Mouse (Mus musculus) intestine, postnatal 0 days (tissue): ENCODE data around the gene Ldb1. TPM values are rescaled to one million over a fixed set of nuclear protein-coding genes. Genes with fewer than 3 reads are reported as not detected.

Experiments used
- ATAC-seq: fragments of 200-750 bp; cut with Nextera tagmentation; 2 replicates; pipeline ENCODE4 v1.8.0; 2017; ENCODE audit warnings: mild to moderate bottlenecking, moderate TSS enrichment, moderate library complexity
- H3K27ac ChIP-seq: fragments of 300-500 bp; sonication (generic); 2 replicates; pipeline ENCODE4 v1.5.1; 2014; ENCODE audit warnings: mild to moderate bottlenecking, low read depth, low read length, moderate library complexity
- H3K27me3 ChIP-seq: fragments of 300-500 bp; sonication (generic); replicated peaks from 2 replicates; pipeline ENCODE4 v1.6.1; 2014; ENCODE audit warnings: low read length, mixed read lengths; ENCODE audit not compliant: control insufficient read depth, insufficient read depth
- H3K36me3 ChIP-seq: fragments of 300-500 bp; sonication (generic); 2 replicates; pipeline ENCODE4 v1.6.1; 2014; ENCODE audit warnings: mild to moderate bottlenecking, moderate library complexity; ENCODE audit not compliant: control insufficient read depth, insufficient read depth
- H3K4me1 ChIP-seq: fragments of 300-500 bp; sonication (generic); replicated peaks from 2 replicates; pipeline ENCODE4 v1.6.1; 2014; ENCODE audit warnings: antibody characterized with exemption, low read length, mixed read lengths; ENCODE audit not compliant: control insufficient read depth, insufficient read depth
- H3K4me2 ChIP-seq: fragments of 300-500 bp; sonication (generic); replicated peaks from 2 replicates; pipeline ENCODE4 v1.6.1; 2014; ENCODE audit warnings: low read depth, mild to moderate bottlenecking, moderate library complexity
- H3K4me3 ChIP-seq: fragments of 300-500 bp; sonication (generic); 2 replicates; pipeline ENCODE4 v1.5.1; 2014; ENCODE audit warnings: low read depth, low read length
- H3K9ac ChIP-seq: fragments of 300-500 bp; sonication (generic); 2 replicates; pipeline ENCODE4 v1.6.1; 2014; ENCODE audit warnings: mild to moderate bottlenecking, low read depth, low read length
- H3K9me3 ChIP-seq: fragments of 300-500 bp; sonication (generic); 2 replicates; pipeline ENCODE4 v1.6.1; 2016; ENCODE audit warnings: mixed run types; ENCODE audit not compliant: control insufficient read depth
- CTCF ChIP-seq: sonication (generic); IDR thresholded peaks from 2 replicates; pipeline ENCODE4 v1.5.1; 2016; ENCODE audit warnings: low read depth, mild to moderate bottlenecking, control low read depth, antibody characterized with exemption, moderate library complexity
- WGBS: fragments of 180-500 bp; shearing (Covaris S2); extraction: QIAGEN DNeasy Blood & Tissue Kit; methylation state at CpG from one replicate; pipeline ENCODE4 v1.1.7; 2014; 5-methylcytosine and 5-hydroxymethylcytosine counted together
- polyA plus RNA-seq: library from polyadenylated mRNA; unstranded; fragments of >200 nt; fragmentation: Nextera tagmentation; extraction: Ambion mirVana; gene quantifications from 2 replicates; pipeline ENCODE4 v1.2.1, GENCODE M21; 2015

Ldb1 gene
- polyA plus RNA-seq: 31.0 and 35.5 TPM in 2 replicates

GRCm38 (mm10) chr19:46044993-46045695, at the start of gene Ldb1:
Gene Ldb1, minus strand, starts transcription at chr19:46045214.
- Histone ChIP-seq H3K4me3 (peak within 1 kb of the TSS; percentile 87), H3K4me1 (peaks cover 6% of the 10 kb centered on the region; the same call in 1 of the 2 replicates), H3K36me3 (no peaks in the 10 kb centered on the region), H3K27ac (peak within 1 kb of the TSS; percentile 96), H3K27me3 (no peaks in the 10 kb centered on the region), H3K4me2 (peak within 1 kb of the TSS; percentile 96), H3K9me3 (no peaks in the 10 kb centered on the region), H3K9ac (peak within 1 kb of the TSS; percentile 93)
- under 1% methylated on average over 71 of the region's 84 CpGs for WGBS
- peak; percentile 70 for ATAC-seq
- TF ChIP-seq CTCF: no peak

- H3K9ac ChIP-seq: no peak overlapping the region
These were observed 49.1 kb upstream of the Ldb1 start for GRCm38 (mm10) chr19:46094144-46094543.

GRCm38 (mm10) chr19:46091641-46092040, 46.6 kb upstream of the Ldb1 start:
- no peaks in the 10 kb centered on the region for H3K27me3 ChIP-seq
- H3K4me2 ChIP-seq: no peak overlapping the region
- no peaks in the 10 kb centered on the region for H3K4me1 ChIP-seq
- WGBS: 75% methylated on average over 4 of the region's 4 CpGs
- H3K27ac ChIP-seq: no peak overlapping the region
- no peak overlapping the region for H3K4me3 ChIP-seq
- TF ChIP-seq CTCF: no peak
- H3K9me3 ChIP-seq: no peaks in the 10 kb centered on the region
- ATAC-seq: no peak
- no peak overlapping the region for H3K9ac ChIP-seq
- H3K36me3 ChIP-seq: no peaks in the 10 kb centered on the region

More at GRCm38 (mm10) chr19:46094144-46094543, 49.1 kb upstream of the Ldb1 start:
- no peak overlapping the region for H3K4me2 ChIP-seq
- ATAC-seq: no peak
- no peak overlapping the region for H3K27ac ChIP-seq
- no peaks in the 10 kb centered on the region for H3K9me3 ChIP-seq
- no peaks in the 10 kb centered on the region for H3K4me1 ChIP-seq
- H3K4me3 ChIP-seq: no peak overlapping the region
- H3K27me3 ChIP-seq: no peaks in the 10 kb centered on the region
- no peak for TF ChIP-seq CTCF
- WGBS: 92% methylated on average over 2 of the region's 2 CpGs
- no peaks in the 10 kb centered on the region for H3K36me3 ChIP-seq

- no peak for TF ChIP-seq CTCF
- no peak for ATAC-seq
- 75% methylated on average over 7 of the region's 7 CpGs for WGBS
- no peak overlapping the region for H3K9ac ChIP-seq
- no peak overlapping the region for H3K4me2 ChIP-seq
- no peaks in the 10 kb centered on the region for H3K27me3 ChIP-seq
- peaks cover 24% of the 10 kb centered on the region for H3K36me3 ChIP-seq
- no peaks in the 10 kb centered on the region for H3K4me1 ChIP-seq
- no peak overlapping the region for H3K27ac ChIP-seq
- no peaks in the 10 kb centered on the region for H3K9me3 ChIP-seq
- H3K4me3 ChIP-seq: no peak overlapping the region
These were observed 42.9 kb upstream of the Ldb1 start for GRCm38 (mm10) chr19:46087871-46088270.

GRCm38 (mm10) chr19:46086337-46086736, 41.3 kb upstream of the Ldb1 start:
- H3K27me3 ChIP-seq: no peaks in the 10 kb centered on the region
- peak; percentile 80 for TF ChIP-seq CTCF
- no peak overlapping the region for H3K27ac ChIP-seq
- no peak overlapping the region for H3K4me2 ChIP-seq
- H3K4me1 ChIP-seq: no peaks in the 10 kb centered on the region
- peaks cover 40% of the 10 kb centered on the region for H3K36me3 ChIP-seq
- no peaks in the 10 kb centered on the region for H3K9me3 ChIP-seq
- H3K4me3 ChIP-seq: no peak overlapping the region
- 57% methylated on average over 3 of the region's 3 CpGs for WGBS
- H3K9ac ChIP-seq: no peak overlapping the region
- no peak for ATAC-seq

GRCm38 (mm10) chr19:46085185-46085584, 40.2 kb upstream of the Ldb1 start:
- Histone ChIP-seq H3K9me3 (no peaks in the 10 kb centered on the region), H3K27ac (no peak overlapping the region), H3K4me2 (no peak overlapping the region), H3K27me3 (no peaks in the 10 kb centered on the region), H3K4me1 (no peaks in the 10 kb centered on the region), H3K9ac (no peak overlapping the region), H3K4me3 (no peak overlapping the region), H3K36me3 (peaks cover 51% of the 10 kb centered on the region)
- no peak for TF ChIP-seq CTCF
- no peak for ATAC-seq
- WGBS: 93% methylated on average over 8 of the region's 8 CpGs
